Mouse (Mus musculus) small intestine, adult 2 months (tissue): Measurements from ENCODE around the gene Gucy2c.

ENCODE experiments used
- CTCF ChIP-seq: fragments of 200-500 bp; IDR thresholded peaks from 2 replicates; pipeline ENCODE4 v1.5.1; 2012; ENCODE audit warnings: low read depth, mild to moderate bottlenecking, control low read depth, inconsistent platforms, low read length, moderate library complexity, mixed read lengths; ENCODE audit not compliant: insufficient replicate concordance, insufficient read length; ENCODE audit errors: extremely low read depth
- POLR2A ChIP-seq: fragments of 200-500 bp; IDR thresholded peaks from 2 replicates; pipeline ENCODE4 v1.6.1; 2012; ENCODE audit warnings: low read depth, mild to moderate bottlenecking, control low read depth, inconsistent platforms, low read length, moderate library complexity

DNA sequence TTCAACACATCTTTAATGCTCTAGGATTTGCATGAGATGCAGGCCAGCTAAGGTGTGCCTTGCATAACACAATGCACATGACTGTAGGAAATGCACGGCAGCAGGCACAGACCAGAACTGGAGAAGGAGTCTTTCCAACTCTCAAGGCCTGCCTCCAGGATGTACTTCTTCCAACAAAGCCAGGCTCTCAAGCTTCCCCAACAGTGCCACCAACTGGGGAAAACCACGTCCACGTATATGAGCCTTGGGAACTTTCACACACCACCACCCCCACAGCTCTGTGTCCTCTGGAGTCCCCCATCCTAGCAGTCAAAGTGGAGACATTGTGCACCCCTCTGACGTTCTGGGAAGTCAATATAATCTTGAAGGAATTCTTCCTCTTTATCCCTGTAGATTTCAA lies 31.6 kb upstream of the Gucy2c start:
- TF ChIP-seq CTCF: no peak
- no peak for TF ChIP-seq POLR2A
